Mouse (Mus musculus) embryonic fibroblast, embryonic 13.5 days (primary cell): ENCODE measurements around the gene Mcoln2.

Experiments
- CTCF ChIP-seq: IDR thresholded peaks from 2 replicates; pipeline ENCODE4 v1.5.1; 2011; ENCODE audit warnings: mild to moderate bottlenecking, control low read depth, low read length, moderate library complexity, borderline replicate concordance; ENCODE audit not compliant: insufficient read depth
- POLR2A ChIP-seq: IDR thresholded peaks from 2 replicates; pipeline ENCODE4 v1.6.1; 2011; ENCODE audit warnings: low read depth, mild to moderate bottlenecking, control low read depth, low read length, moderate library complexity

DNA sequence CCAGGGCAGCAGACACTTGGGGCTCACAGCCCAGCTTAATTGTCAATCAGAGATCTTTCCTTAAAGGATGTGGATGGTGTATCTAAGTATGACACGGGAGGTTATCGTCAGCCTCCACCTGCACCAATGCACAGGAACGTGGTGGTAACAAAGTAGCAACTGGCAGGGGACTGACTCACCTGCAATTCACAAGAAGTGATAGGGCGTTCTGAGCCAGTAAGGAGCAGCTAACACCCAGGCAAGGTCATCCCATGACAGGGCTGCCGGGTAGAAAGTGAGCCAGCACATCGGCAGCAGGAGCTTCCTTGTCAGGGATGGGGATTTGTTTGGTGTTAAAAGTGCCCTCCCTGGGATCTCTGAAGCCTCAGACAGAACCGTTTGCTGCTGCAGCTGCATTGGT lies 83.1 kb downstream of the Mcoln2 start:
- TF ChIP-seq CTCF = no peak
- TF ChIP-seq POLR2A = no peak
